Comparison of ENCODE assay signal across 26 mouse cellular contexts in genomic region chr5:137263897-137264720, GRCm38 (mm10). TPM values are rescaled to one million over a fixed set of nuclear protein-coding genes. Genes with fewer than 3 reads are reported as not detected.
DNase-seq lines count a peak whose midpoint lies in the region; ATAC-seq and TF ChIP-seq lines count a peak whose summit lies in the region.
"Had no signal": no experiment of that assay in that cellular context is flagged by ENCODE, and none has a peak within 500 bp of the region (broad histone marks: within the 10 kb centered on the region; RNA-seq: fewer than 3 reads in every experiment).

No protein-coding gene starts in this region.

- no peak for TF ChIP-seq CTCF in G1E (IDR thresholded peaks at IDR 0.05; ENCODE audit: low read depth, low read length)

- WGBS in intestine, embryonic 16.5 days = 60% methylated on average over 14 of the region's 14 CpGs

- no peak for DNase-seq in G1E (ENCODE audit: low spot score)
- peak; percentile 70 to 77 for DNase-seq in monocyte, adult 2 months (ENCODE audit: low read depth in 1 of 2, low spot score in 2 of 2)
- no peak for DNase-seq in left cerebral cortex, postnatal 4 days
- DNase-seq in urinary bladder, adult 18-20 months (ENCODE audit: low spot score in 2 of 2) = no peak
- DNase-seq in urinary bladder, postnatal 14 days (ENCODE audit: low spot score) = no peak
- DNase-seq: adrenal gland, postnatal 14 days; cerebellum, adult 8-10 months; gastrocnemius, postnatal 36 days; kidney, adult 2 months; kidney, postnatal 14 days; thymus, adult 18-20 months; thymus, postnatal 36 days had no signal

- peak; percentile 15 for ATAC-seq in G1E (ENCODE audit: extremely low read depth, insufficient number of reproducible peaks, low FRiP score, poor library complexity, severe bottlenecking)
- ATAC-seq in common myeloid progenitor, adult 5-6 weeks (replicated peaks; ENCODE audit: low read depth, poor library complexity, severe bottlenecking) = peak; percentile 75
- ATAC-seq in intestine, embryonic 16.5 days = peak; percentile 86
- ATAC-seq: hindbrain, embryonic 16.5 days; midbrain, embryonic 13.5 days had no signal

- intact Hi-C loops in left cerebral cortex, postnatal 4 days (cut with DNase I) = no loop called here

- 0 out of 2 replicates have a peak overlapping the region, but pooled peaks have one; percentile 51 for H3K4me3 ChIP-seq in G1E (ENCODE audit: low read depth, low read length)
- no peak overlapping the region for H3K4me3 ChIP-seq in intestine, embryonic 16.5 days (ENCODE audit: low read length)
- H3K4me3 ChIP-seq: embryonic facial prominence, embryonic 10.5 days; forebrain, embryonic 10.5 days; heart, embryonic 10.5 days; hindbrain, embryonic 10.5 days; limb, embryonic 10.5 days; lung, embryonic 15.5 days; midbrain, embryonic 13.5 days; neural tube, embryonic 12.5 days had no signal

- H3K4me1 ChIP-seq in G1E (ENCODE audit: insufficient read depth, low read depth, low read length) = peaks cover 22% of the 10 kb centered on the region
- H3K4me1 ChIP-seq in intestine, embryonic 16.5 days (ENCODE audit: control insufficient read depth, insufficient read depth, low read length) = peaks cover 8% of the 10 kb centered on the region; the same call in 1 of the 2 replicates
- H3K4me1 ChIP-seq: lung, embryonic 15.5 days; midbrain, embryonic 13.5 days had no signal

- no peak overlapping the region for H3K9ac ChIP-seq in intestine, embryonic 16.5 days (ENCODE audit: low read depth, low read length)
- H3K9ac ChIP-seq: lung, embryonic 15.5 days; midbrain, embryonic 13.5 days; neural tube, embryonic 12.5 days had no signal

- H3K27ac ChIP-seq in intestine, embryonic 16.5 days (ENCODE audit: low read length) = peak overlapping the region; percentile 37; the same call in 1 of the 2 replicates
- H3K27ac ChIP-seq: embryonic facial prominence, embryonic 10.5 days; forebrain, embryonic 10.5 days; heart, embryonic 10.5 days; hindbrain, embryonic 10.5 days; limb, embryonic 10.5 days; lung, embryonic 15.5 days; macrophage; midbrain, embryonic 13.5 days; neural tube, embryonic 12.5 days had no signal

- H3K4me2 ChIP-seq in intestine, embryonic 16.5 days (ENCODE audit: low read depth, low read length) = 0 out of 2 replicates have a peak overlapping the region, but pooled peaks have one; percentile 7
- H3K4me2 ChIP-seq: lung, embryonic 15.5 days; midbrain, embryonic 13.5 days; neural tube, embryonic 12.5 days had no signal

- no peaks in the 10 kb centered on the region for H3K36me3 ChIP-seq in G1E (replicated peaks)
- H3K36me3 ChIP-seq in intestine, embryonic 16.5 days (ENCODE audit: control insufficient read depth, insufficient read depth, low read length) = no peaks in the 10 kb centered on the region
- H3K36me3 ChIP-seq: embryonic facial prominence, embryonic 10.5 days; forebrain, embryonic 10.5 days; heart, embryonic 10.5 days; hindbrain, embryonic 10.5 days; limb, embryonic 10.5 days; lung, embryonic 15.5 days; midbrain, embryonic 13.5 days; neural tube, embryonic 12.5 days had no signal

- 0 out of 2 replicates have a peak, but pooled peaks cover 5% of the 10 kb centered on the region for H3K9me3 ChIP-seq in G1E (replicated peaks)
- no peaks in the 10 kb centered on the region for H3K9me3 ChIP-seq in intestine, embryonic 16.5 days (ENCODE audit: control insufficient read depth, low read length)
- H3K9me3 ChIP-seq: embryonic facial prominence, embryonic 10.5 days; forebrain, embryonic 10.5 days; heart, embryonic 10.5 days; hindbrain, embryonic 10.5 days; limb, embryonic 10.5 days; lung, embryonic 15.5 days; midbrain, embryonic 13.5 days; neural tube, embryonic 12.5 days had no signal

- peaks cover 10% of the 10 kb centered on the region for H3K27me3 ChIP-seq in G1E (ENCODE audit: insufficient read depth, low read length)
- H3K27me3 ChIP-seq in intestine, embryonic 16.5 days (replicated peaks; ENCODE audit: control insufficient read depth, insufficient read depth, low read length) = no peaks in the 10 kb centered on the region
- H3K27me3 ChIP-seq: lung, embryonic 15.5 days; midbrain, embryonic 13.5 days; neural tube, embryonic 12.5 days had no signal

RNA-seq across cellular contexts. Expression of gene Ache, which starts 23.2 kb away (rescaled TPM):
- total RNA-seq in G1E (2014; fragmentation: Nextera tagmentation) = 62.7 and 168 TPM in 2 replicates
- 7.4 and 7.8 TPM in 2 replicates for total RNA-seq in G1E (2017)
- 36.5 and 46.4 TPM in 2 replicates for polyA plus RNA-seq in G1E (2012)
- total RNA-seq in common myeloid progenitor, adult 5-6 weeks (2017) = 6.3 and 6.6 TPM in 2 replicates
- polyA plus RNA-seq in intestine, embryonic 16.5 days (2015; fragmentation: Nextera tagmentation; extraction: Ambion mirVana) = 9.0 and 9.3 TPM in 2 replicates
- total RNA-seq in left cerebral cortex, postnatal 4 days (2021) = 10 to 100 TPM; 60.3 to 67.8 TPM

RNA-seq across cellular contexts. Expression of gene Ufsp1, which starts 30.3 kb away (rescaled TPM):
- 17.9 and 24.7 TPM in 2 replicates for total RNA-seq in G1E (2014; fragmentation: Nextera tagmentation)
- 11.7 and 13.8 TPM in 2 replicates for total RNA-seq in G1E (2017)
- polyA plus RNA-seq in G1E (2012) = 29.7 and 29.9 TPM in 2 replicates
- 3.2 and 4.4 TPM in 2 replicates for total RNA-seq in common myeloid progenitor, adult 5-6 weeks (2017)
- 9.5 and 10.7 TPM in 2 replicates for polyA plus RNA-seq in intestine, embryonic 16.5 days (2015; fragmentation: Nextera tagmentation; extraction: Ambion mirVana)
- 10 to 100 TPM; 17.3 to 21.8 TPM for total RNA-seq in left cerebral cortex, postnatal 4 days (2021)

RNA-seq across cellular contexts. Expression of gene Srrt, which starts 43.4 kb away (rescaled TPM):
- total RNA-seq in G1E (2014; fragmentation: Nextera tagmentation) (167 and 243 TPM in 2 replicates), G1E (2017) (185 and 189 TPM in 2 replicates)
- polyA plus RNA-seq in G1E (2012) = 329 and 331 TPM in 2 replicates
- total RNA-seq in common myeloid progenitor, adult 5-6 weeks (2017) = 296 and 373 TPM in 2 replicates
- polyA plus RNA-seq in intestine, embryonic 16.5 days (2015; fragmentation: Nextera tagmentation; extraction: Ambion mirVana) = 106 and 113 TPM in 2 replicates
- 100 to 1,000 TPM; 214 to 236 TPM for total RNA-seq in left cerebral cortex, postnatal 4 days (2021)

RNA-seq across cellular contexts. Expression of gene Trip6, which starts 50.1 kb away (rescaled TPM):
- 21.7 and 25.5 TPM in 2 replicates for total RNA-seq in G1E (2014; fragmentation: Nextera tagmentation)
- total RNA-seq in G1E (2017) = 4.6 and 8.8 TPM in 2 replicates
- 57.8 and 77.7 TPM in 2 replicates for polyA plus RNA-seq in G1E (2012)
- 12.7 and 13.7 TPM in 2 replicates for total RNA-seq in common myeloid progenitor, adult 5-6 weeks (2017)
- 61.2 and 68.0 TPM in 2 replicates for polyA plus RNA-seq in intestine, embryonic 16.5 days (2015; fragmentation: Nextera tagmentation; extraction: Ambion mirVana)
- 1 to 10 TPM; 7.1 to 8.0 TPM for total RNA-seq in left cerebral cortex, postnatal 4 days (2021)

RNA-seq across cellular contexts. Expression of gene Muc3a, which starts 51.9 kb away (rescaled TPM):
- total RNA-seq in G1E (2014; fragmentation: Nextera tagmentation) (0.98 TPM in 1 of 2 replicates, not detected in the other), G1E (2017) (0.17 TPM in 1 of 2 replicates, not detected in the other)
- not detected in 2 replicates for polyA plus RNA-seq in G1E (2012)
- total RNA-seq in common myeloid progenitor, adult 5-6 weeks (2017) = 0.82 TPM in 1 of 2 replicates, not detected in the other
- polyA plus RNA-seq in intestine, embryonic 16.5 days (2015; fragmentation: Nextera tagmentation; extraction: Ambion mirVana) = 25.3 and 31.7 TPM in 2 replicates
- 1 to 10 TPM in 1 of 2 experiments, under 1 TPM in 1; 0.60 to 1.5 TPM for total RNA-seq in left cerebral cortex, postnatal 4 days (2021)
- total RNA-seq: liver, adult 2 months had no signal
- polyA plus RNA-seq: C2C12; embryonic facial prominence, embryonic 10.5 days; forebrain, embryonic 10.5 days; limb, embryonic 10.5 days; macrophage; midbrain, embryonic 13.5 days; neural tube, embryonic 12.5 days had no signal

Comparison
In these comparisons a context has a peak if more than half of its experiments do, and no peak if none do; other contexts are left out.
1. ATAC-seq: peak in every context shown above with its lines; median percentile 86 in intestine, embryonic 16.5 days; 75 in common myeloid progenitor, adult 5-6 weeks; 15 in G1E.
2. DNase-seq: peak in monocyte, adult 2 months (2 of 2); none in G1E (single experiment), left cerebral cortex, postnatal 4 days (single experiment), urinary bladder, adult 18-20 months (0 of 2) and urinary bladder, postnatal 14 days (single experiment).